Mouse (Mus musculus) thymus, postnatal 10 days (tissue): ENCODE results near the gene Mettl7a3.
"Not testable (repeated sequence)": the region's sequence is repeated elsewhere in the genome, so short reads cannot be mapped to it uniquely, and the experiment has no call there.

ENCODE experiments used
- DNase-seq, 2 experiments: peaks; one replicate each; pipeline ENCODE4 v3.0.0; 2021; ENCODE audit warnings: low spot score in 2 of 2

Gene Mettl7a3

DNA sequence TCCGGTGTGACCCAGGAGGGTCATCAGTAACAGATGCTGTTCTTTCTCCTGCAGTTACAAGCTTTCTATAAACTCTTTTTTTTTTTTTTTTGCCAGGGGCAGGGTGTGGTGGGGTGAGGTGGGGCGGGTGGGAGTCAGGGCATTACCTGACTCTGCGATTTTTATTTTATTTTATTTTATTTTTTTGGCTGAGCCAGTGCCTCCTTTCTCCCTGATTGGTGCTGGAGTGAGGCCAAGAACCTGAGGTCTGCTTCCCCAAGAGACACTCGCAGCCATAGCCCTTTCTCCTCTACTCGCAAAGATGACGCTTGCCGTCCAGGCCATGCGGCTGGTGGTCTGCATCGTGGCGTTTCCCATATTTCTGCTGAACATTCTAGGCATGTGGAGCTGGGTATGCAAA lies at the start of gene Mettl7a3:
Mettl7a3 (plus strand) TSS at position 301 of the 400 bp plus-strand sequence.
- no peak for DNase-seq

DNA sequence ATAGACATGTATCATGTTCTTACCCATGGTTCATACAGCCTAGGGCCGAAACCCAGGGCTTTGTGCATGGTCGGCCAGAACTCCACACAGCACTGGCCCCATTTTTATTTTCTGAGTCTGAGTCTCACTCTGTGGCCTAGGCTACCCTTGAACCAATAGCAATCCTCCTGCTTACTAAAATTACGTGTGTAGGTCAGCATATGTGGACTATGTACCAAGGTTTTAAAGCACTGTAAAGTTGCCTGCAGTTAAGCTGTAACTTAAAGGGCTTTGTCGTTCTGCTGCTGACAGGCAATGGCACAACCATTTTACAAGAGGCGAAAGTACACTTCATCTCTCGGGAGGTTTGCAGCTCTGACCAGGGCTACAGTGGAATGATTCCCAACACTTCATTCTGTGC lies 45.7 kb upstream of the Mettl7a3 start:
- DNase-seq = no peak

DNA sequence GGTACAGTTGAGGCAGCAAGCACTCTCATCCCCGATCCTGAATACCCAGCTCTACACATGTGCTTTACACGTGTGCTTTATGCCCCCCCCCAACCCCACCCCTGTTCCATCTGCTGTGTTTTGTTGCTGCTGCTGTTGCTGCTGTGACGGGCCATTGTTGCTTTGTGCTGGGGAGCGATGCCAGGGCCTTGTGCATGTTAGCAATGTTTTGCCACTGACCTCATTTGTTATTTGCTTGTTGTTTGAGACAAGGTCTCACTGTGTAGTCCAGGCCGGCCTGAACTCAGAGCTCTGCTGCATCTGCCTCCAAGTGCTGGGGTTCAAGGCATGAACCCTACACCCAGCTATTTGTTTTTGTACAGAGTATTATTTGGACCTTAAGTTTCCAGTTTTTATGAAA lies 43.9 kb upstream of the Mettl7a3 start:
- no peak for DNase-seq

DNA sequence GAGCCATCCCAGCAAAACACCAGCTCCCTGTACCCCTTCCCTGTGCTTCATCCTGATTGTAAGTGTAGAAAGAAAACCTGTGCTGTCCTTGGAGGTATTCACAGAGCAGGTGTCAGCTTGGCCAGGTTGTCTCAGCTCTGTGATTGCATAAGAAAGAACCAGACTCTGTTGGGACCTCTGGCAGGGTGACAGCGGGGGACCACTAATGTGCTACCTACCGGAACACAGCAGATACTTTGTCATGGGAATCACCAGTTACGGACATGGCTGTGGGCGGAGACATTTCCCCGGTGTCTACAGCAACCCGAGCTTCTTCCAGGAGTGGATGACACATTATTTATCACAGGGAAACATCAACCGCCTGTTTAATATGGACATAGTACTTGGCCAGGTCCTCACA lies 42.4 kb upstream of the Mettl7a3 start:
- DNase-seq = no peak

DNA sequence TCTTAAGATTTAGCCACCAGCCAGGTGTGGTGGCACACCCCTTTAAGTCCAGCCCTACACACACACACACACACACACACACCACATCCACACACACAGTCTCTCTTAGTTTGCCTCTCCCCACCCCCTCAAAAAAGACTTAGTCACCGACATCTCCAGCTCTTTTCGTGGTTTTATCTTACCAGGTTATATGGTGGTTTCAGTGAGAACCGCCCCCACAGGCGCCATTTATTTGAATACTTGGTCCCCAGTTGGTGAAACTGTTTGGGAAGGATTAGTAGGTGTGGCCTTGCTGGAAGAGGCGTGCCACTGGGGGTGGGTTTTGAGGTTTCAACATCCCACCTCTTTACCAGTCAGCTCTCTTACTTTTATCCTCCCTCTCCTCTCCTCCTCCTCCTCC lies 36.9 kb upstream of the Mettl7a3 start:
- no peak for DNase-seq

DNA sequence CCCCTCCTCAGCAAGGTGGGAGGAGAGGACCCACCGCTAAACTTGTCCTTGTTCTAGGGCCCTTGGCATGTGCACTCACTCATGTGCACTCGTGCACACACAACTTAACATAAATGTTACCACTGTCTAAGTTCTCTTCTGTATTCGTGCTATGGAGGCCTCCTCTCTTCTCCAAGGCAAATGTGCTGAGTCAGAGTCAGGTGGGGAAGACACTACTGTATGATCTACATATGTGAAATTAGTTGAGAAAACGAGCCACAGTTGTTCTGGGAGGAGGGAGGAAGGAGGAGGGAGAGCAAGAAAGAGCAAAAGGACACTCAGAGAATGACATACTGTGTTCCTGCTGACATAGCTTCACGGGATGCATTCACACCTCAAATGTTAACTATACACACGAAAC lies 34.2 kb upstream of the Mettl7a3 start:
- DNase-seq = peak; percentile 11 to 12

DNA sequence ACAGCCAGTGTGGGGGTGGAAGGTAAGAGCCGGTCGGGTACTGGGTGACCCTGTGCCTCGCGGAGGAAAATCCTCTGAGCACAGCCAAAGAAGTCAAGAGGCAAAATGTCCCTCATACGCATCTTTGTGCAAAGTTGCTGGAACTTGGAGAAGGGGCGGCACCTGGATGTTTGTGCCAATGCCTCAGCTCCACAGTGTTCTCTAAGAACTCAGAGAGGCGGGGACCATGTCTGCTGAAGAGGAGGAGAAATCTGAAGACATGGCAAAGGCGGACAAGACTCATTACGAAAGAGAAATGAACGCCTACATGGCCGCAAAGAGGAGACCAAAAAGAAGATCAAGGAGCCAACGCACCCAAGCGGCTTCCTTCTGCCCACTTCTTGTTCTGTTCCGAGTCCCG lies 33.2 kb upstream of the Mettl7a3 start:
- DNase-seq = no peak

DNA sequence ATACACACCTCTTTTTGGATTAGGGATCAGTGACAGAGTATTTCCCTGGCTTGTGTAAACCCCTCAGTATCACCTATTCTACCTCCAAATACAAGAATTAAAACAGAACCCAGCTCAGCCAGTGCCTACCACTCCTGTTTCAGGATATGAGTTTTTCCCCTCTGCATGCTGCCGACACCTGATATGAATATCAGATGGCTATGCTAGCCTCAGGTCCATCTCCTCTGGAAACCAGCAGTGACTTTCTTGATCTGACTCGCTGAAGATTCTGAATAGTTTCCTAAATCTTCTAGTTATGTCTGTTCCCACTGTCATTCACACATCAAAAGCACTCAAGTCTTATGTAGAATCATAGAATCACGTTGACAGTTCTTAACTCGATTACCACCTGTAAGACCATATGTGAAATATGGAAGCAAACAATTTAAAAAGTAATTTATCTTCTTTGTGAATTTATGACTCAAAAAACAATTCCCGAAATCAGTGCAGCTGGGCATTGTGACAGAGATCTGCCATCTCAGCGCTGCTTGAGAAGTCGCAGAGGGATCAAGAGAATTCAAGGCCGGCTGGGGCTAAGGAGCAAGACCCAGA lies 31.2 kb upstream of the Mettl7a3 start:
- no peak for DNase-seq

DNA sequence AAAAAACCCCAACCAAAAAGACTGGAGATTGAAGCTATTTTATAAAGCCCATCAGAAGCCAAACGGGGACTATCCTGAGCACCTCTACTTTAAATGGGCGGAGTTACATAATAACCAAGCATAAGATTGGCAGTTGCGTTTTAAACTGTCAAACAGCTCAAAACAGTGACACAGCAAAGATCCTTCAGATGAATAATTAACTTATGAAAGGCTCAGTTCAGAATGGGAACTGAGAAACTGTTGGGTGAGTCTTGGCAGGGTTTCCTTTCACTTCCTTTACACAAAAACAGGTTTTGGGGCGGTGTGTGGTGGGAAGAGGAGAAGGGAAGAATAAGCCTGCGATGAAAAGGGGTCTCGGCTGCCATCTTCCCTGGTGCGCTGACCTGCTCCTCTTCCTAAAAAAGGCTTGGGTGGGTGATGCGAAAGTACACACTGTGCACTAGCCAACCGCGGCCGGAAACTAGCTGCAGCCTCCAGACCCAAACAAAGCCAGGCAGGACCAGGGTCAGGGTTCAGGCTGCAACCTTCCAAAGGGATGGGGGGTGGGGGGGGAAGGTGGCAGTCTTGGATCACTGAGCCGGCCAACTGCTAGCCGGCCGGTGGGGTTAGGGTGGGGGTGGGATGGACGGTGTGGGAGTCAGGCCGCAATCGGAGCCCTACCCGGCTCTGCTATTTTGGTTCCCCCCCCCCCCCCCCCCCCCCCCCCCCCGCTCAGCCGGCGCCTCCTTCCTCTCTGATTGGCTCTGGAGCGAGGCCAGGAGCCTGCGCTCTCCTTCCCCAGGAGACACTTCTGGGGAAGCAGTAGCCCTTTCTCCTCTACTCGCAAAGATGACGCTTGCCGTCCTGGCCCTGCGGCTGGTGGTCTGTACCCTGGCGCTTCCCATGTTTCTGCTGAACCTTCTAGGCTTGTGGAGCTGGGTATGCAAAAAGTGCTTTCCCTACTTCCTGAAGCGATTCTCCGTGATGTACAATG lies 30.4 kb upstream of the Mettl7a3 start, which contains the start of gene Mettl7a1:
Mettl7a1 (plus strand) TSS at position 122 of the 973 bp plus-strand sequence.
- peak; percentile 35 to 48 for DNase-seq

DNA sequence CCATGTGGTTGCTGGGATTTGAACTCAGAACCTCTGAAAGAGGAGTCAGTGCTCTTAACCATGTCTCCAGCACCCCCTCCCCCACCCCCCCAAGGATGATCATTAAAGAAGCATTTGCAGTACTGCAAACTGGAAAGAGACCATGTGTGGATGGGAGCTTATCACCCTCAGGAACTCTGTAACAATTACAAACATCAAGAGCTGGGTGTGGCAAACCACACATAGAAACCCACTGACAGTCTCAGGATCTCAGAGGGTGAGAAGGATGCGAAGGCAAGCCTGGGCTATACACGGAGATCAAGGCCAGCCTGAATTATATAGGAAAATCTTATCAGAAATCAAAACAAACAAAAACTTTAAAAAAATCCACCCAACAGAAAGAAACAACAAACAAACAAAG lies 28.5 kb upstream of the Mettl7a3 start:
- no peak for DNase-seq

DNA sequence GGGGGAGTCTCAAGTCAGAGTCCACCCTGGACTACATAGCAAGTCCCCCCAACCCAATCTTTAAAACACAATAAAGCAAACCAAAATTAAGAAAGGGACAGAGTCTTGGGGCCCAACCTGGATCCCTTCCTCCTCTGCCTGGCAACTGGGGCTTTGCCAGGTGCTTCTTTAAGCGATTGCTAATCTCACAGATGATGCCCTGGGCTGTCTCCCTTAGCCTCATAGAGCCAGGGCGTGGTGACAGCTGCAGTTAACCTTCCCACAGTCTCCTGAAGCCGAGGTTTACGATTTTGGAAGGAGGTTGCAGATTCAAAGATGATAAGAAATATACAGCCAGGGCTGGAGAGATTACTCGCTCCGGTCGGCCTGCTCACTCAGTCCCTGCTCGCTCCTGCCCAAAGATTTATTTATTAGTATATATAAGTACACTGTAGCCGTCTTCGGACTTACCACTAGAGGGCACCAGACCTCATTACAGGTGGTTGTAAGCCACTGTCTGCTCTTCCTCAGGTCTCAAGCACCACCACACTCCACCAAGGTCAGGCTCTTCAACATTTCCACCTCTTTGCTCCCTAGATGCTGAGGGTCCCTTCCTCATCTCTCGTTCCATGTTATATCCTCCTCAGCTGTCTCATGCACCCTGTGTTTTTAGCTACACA lies 27.2 kb upstream of the Mettl7a3 start:
- DNase-seq = peak; percentile 9 to 45

DNA sequence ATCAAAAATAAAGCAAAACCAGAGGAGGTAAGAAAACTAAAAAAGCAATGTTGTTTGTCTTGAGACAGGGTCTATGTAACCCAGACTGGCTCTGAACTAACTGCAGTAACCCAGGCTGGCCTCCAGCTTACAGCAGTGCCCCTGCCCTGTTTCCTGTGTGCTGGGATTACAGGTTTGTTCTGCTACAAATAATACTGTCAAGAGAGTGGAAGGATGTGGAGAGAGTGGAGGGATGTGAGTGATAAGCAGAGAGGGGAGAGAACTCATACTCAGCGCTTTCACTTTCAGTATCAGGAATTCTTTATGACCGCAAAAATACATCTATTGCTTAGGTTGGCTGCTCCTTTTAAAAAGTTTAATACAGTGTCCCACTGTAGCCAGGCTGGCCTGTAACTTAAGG lies 22.4 kb upstream of the Mettl7a3 start:
- no peak for DNase-seq

DNA sequence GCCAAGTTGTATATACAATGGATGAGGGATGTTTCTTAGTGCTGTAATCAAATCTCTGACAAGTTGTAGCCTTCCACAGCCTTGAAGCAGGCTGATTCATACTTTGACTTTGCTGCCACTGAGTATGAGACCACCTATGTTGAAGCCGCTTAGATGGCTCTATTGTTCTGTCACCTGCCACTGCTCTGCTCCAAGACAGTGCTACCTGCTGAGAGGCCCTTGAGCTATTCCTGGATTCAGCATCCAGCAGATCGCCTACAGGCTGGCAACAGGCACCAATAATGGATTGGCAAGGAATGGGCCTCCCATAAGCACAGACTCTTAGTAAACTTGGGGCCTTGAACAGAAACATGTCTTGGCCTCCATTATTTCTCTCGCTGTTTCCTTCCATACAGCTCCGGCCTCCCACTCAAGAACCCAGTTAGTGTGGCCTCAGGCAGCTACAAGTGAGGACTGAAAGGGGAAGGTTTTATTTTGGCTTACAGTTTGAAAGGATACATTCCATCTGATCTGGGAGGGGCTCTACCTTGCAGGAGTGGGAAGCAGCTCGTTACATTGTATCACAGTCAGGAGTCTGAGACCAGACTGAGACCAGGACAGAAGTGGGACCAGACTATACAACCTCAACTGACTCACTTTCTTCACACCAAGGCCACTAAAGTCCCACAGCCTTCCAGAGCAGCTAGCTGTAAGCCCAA lies 20.1 kb upstream of the Mettl7a3 start:
- DNase-seq = no peak

DNA sequence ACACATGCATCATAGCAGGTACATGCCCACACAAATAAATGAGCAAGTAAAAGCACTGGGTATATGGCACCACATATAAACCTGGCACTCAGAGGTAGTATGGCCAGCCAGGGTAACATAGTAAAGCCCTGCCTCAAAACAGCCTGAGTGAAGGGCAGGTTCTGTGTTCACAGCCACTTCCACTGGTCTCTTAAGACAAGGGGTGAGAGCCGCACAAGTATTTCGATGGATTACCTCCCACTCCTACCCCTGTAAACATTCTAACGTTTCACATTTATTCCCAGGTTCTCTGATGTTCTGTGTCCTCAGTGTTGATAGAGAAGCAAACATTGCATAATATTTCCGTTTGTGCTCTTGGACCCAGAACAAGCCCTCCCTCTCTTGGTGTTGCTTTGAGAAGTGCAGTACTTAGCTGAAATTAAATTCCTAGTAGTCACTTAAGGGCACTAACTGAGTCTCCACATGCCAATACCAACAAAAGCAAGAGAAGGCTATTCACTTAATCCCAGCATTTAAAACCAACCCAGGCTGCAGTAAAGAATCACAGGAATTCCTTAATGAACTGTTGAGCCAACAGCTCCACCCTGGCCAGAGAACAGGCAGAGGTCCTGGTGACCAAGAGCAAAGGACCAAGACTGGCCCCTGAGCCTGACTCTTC lies 16.6 kb upstream of the Mettl7a3 start:
- not testable (repeated sequence) for DNase-seq

DNA sequence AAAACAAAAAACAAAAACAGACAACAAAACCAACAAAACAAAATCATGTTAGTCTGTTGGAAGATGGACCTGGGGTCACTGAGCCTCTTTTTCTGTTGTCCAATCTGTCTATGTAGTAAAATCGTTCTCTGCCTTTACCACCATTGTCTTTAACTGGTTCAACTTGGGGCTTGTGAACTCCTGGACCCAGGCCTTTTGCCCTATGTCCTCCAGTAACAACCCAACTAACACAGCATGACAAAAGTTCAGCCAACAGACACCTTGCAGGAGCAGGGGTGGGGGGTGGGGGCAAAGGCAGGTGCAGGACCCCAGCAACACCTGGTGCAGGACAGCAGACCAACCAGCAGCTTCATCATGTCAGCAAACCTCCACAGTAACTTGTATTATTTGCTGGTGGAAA lies 14.8 kb upstream of the Mettl7a3 start:
- no peak for DNase-seq

DNA sequence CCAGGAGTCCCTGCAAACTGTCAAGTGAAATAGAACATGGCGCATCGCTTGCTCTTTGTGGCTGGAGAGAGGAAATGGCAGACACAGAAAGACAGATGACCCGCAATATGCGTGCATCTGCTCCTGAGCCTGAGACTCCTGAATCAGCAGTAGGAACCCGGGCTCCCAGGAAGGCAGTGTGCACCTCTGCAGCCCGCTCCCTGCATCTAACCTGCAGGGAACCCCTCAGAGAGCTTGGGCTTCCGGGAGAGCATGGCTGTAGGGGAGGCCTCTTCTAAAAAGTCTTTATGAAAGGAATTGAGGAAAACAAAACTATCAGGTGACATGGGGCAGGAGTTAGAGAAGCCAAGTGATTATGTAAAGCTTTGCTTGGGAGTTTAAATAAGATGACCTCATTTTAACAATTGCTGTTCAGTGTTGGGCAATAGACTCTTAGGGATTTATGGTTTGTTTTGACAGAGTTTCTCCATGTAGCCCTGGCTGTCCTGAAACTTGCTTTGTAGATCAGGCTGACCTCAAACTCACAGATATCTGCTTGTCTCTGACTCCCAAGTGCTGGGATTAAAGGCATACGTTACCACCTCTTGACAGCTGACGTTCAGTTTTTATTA lies 14.3 kb upstream of the Mettl7a3 start:
- no peak for DNase-seq

DNA sequence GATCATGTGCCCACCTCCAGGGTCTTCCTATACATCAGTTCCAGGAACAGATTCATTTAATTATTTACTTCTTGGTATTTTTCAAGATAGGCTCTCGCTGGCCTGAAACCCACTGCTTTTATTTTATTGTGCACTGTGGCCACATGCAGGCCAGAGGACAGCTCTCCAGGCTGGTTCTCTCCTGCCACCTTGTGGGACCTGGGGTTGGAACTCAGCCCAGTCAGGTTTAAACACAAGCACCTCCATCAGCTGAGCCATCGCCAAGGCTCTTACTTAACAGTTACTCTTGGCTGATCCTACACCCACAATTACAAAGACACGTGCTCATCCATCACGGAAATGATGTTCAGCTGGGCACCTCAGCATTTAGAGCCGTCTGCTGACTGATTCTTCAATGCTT lies 13.6 kb upstream of the Mettl7a3 start:
- no peak for DNase-seq

DNA sequence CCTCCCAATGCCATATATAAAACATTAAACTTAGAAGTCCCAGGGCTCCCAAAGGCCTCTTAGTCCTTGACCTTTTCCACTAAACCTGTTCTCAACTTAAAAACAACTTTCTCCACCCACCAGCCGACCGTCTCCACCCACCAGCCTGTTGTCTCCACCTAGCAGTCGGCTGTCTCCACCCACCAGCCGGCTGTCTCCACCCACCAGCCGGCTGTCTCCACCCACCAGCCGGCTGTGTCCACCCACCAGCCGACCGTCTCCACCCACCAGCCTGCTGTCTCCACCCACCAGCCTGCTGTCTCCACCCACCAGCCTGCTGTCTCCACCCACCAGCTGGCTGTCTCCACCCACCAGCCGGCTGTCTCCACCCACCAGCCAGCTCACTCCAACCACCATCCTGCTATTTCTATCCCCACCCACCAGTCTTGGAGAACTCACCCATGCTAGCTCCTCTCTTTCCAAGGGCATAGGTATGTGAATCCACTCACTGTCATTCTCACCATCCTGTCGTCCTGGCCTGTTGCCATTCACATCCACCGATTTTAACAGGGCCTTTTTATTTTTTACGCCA lies 10.6 kb upstream of the Mettl7a3 start:
- no peak for DNase-seq

DNA sequence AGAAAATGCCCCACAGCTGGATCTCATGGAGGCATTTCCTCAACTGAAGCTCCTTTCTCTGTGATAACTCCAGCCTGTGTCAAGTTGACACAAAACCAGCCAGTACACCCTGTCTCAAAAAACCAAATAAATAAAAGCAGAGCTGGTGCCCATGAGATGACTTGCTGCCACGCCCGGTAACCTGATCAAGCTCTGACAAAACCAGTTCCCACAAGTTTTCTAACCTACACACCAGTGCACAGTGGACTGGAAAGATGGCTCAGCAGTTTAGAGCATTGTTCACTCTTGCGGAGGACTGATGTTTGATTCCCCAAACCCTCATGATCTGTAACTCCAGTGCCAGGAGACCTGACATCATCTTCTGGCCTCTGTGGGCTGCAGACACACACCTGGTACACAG lies 9.5 kb upstream of the Mettl7a3 start:
- DNase-seq = no peak

DNA sequence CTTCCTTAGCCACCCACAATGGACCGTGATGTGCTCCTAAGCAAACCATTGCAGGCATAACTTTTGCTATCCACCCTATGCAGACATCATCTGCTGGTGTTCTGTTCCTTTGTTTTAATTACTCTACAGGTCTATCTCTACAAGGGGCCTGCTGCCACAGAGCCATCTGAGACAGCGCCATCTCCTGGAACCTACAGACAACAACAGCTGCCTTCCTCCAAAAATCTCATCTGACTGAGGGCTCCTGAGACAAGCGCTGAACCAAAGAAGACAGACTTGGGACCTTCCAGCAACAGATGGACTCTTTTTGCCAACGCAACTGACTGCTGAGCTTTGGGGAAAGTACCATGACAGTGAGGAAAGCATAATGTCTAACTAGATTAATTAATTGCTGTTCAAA lies 6.6 kb upstream of the Mettl7a3 start:
- not testable (repeated sequence) for DNase-seq

DNA sequence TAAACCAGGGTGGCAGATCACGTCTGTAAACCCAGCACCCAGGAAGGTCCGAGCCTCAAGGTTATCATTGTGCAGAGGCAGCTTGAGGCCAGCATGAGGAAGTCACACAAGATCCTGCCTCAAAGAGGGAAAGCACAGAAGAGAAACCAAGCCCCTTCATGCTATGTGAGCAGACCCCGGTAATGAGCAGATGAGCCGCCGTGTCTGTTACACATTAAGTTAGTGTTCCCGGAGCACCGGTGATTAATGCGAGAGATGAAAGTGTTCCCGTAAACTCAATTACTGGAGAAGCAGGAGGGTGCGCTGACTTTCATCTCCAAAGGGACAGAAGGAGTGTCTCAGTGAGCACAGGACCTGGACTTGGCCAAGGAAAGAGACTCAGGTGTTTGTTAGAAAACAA lies 5.4 kb upstream of the Mettl7a3 start:
- DNase-seq = not testable (repeated sequence)
